Mouse (Mus musculus) ovary, postnatal 14 days (tissue): ENCODE measurements around the gene Hist1h2bj.
A peak's percentile ranks its signal among the peaks of the same experiment; 100 is the strongest.

ENCODE experiments used
- DNase-seq: peaks from one replicate; pipeline ENCODE4 v3.0.0; 2022; ENCODE audit warnings: low spot score

Gene Hist1h2bj

DNA sequence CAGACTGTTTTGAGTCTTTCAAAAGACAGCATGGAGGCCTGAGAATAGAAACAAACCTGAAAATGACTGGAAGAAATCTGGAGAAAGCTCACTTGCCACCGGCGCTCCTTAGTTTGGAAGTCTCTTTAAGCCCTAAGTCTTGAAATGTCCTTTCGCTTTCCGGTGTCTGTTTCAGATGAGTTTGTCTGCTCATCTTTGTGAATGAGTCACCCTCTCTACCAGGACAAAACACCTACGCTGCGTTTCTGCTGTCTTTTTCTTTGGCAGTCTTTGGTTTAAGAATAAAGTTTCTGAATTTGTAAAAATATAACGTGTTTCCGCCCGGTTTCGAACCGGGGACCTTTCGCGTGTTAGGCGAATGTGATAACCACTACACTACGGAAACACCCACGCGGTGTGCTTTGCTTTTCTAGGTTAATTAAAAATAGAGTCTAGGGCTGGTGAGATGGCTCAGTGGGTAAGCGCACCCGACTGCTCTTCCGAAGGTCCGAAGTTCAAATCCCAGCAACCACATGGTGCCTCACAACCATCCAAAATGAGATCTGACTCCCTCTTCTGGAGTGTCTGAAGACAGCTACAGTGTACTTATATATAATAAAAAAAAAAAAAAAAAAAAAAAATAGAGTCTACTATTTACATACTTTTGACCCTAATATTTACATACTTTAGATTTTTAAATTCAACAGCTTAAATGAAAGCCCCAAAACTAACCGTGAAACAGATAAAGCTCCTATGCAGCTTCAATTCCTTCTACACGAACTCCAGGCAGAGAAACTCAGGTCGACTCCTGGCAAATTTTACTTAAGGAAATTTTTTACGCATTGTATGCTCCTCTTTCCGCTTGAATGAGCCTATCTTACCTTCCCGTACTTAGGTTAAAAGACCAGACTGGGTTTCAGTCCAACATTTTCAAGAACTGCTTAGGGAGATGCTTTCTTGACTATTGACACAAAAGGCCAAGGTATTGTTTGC is 27.2 kb upstream of the Hist1h2bj start:
- DNase-seq: no peak

DNA sequence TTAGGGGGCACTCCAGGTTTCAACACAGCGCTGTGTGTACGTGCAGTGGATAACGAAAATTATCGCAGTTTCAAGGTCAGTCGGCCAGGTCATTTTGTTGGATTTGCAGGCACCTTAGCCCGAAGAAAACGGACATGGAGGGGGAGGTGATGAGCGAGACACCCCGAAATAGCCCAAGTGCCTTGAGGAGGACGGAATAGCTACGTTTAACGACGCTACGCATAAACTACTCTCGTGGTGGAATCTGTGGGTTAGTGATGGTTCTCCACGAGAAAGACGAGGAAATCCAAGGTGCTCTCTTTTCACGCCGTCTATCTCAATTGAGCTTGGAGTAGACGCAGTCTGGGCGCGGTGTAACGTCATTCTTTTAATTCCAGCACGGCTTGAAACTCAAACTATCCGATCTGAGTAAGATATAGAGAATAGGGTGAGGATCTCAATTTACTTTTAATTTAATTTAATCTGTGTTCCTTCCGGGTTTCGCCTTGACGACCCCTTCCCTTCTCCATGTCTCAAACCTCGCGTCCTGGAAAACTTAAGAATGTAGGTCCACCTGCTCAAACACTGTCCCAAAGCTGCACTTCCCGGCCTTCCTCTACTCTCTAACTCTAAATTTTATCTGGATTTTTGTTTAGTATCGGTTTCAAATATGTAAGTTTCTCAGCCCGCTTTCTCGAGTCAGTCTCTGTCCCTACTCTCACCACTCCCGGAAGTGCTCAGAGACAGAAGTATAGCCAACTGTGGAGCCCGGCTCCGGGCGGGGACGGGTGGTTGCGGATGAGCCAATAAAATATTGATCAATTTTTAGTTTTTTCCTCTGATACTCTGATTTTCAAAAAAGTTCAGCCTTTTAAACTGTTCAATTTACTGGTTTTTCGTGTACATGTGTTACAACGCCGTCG is 22.8 kb upstream of the Hist1h2bj start:
- DNase-seq: no peak

GRCm38 (mm10) chr13:22020901-22021339 is 22.1 kb upstream of the Hist1h2bj start:
- DNase-seq: peak; percentile 57

GRCm38 (mm10) chr13:22021581-22021980 is 21.4 kb upstream of the Hist1h2bj start:
- no peak for DNase-seq

DNA sequence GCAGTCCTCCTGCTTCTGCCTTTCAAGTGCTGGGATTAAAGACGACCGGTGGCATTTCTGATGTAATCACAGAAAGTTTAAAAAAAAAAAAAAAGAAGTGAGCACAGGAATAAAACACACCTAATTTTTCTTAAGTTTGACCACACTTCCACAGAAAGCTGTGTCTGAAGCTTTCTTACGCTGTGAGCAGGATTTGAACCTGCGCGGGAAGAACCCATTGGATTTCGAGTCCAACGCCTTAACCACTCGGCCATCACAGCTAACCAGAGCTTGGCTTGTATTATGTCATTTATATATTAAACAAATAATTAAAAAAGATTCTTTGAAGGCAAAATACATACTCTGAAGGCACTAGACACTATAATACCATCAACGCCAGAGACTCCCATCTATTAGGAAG is 20.8 kb upstream of the Hist1h2bj start:
- DNase-seq: peak; percentile 62

DNA sequence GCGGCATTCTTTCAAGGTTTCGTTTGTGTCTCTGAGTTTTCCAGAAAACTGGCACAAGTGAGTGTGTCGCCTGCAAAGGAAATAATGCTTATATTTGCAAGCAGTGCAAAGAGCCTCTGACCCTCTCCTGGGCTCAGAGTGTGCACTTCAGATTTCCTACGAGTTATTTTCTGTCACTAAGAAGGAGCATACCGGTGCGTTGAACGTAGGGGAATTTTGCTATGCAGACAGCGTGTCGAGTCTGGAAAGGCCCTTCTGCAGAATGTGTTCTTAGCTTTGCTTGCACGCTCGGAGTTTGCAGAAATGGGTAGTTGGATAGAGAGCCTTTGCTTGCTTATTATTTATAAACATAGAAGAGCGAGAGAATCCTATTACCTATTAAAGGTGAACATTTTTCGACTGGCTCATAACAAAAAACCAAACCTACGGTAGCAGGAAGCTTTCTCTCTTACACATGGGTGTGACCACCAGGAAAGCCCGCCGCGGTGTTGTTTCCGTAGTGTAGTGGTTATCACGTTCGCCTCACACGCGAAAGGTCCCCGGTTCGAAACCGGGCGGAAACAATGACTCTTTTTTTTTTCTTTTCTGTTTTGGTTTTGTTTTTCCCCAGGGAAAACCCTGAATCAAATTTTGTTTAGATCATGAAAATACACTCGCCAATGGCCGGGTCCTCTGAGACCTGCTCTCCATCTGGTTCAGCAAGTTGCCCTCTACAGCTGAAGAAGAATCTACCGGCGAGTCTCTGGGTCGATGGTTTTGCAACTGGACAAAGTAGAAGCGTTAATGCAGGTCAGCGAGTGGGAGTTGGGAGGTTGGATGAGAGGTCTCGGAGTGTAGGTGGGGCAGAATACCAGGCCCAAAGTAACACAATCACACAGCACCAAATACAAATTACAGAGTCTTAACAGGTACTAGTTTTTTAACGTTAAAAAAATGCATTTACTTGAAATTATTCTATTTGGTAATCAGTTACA is 16.7 kb upstream of the Hist1h2bj start:
- peak; percentile 87 for DNase-seq

DNA sequence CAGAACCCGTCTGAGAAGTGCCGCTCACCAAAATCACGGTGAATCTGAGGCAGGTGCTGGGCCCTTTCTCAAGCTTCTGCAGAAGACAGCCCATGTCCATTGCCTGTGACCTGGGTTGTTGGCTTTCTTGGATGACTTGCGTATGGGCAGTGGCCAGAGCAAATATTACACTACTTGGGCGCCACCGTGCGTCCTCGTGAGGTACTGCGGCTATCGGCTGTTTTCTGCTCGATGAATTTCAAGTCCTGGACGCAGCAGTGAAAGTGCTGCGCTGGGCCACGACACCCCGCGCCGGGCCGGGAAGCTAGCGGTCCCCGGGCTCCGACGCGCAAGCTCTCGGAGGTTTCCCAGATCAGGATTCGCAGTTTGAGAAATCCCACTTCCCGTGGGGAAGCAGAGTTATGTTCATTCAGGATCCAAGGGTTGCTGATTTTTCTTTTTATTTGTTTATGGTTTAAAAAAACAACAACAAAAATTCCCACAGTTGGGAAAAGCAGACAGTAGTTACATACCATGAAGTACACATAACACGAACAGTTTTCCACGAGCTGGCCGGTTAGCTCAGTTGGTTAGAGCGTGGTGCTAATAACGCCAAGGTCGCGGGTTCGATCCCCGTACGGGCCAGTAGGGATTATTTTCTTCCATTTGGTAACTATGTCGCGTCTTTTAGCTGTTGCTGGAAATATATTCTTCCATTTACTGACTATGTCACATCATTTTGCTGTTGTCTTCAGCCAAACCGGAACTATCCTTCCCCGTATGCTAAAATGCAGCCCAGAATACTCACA is 14.1 kb upstream of the Hist1h2bj start:
- DNase-seq: peak; percentile 97

- DNase-seq: no peak
Observed at GRCm38 (mm10) chr13:22029928-22030327, 13.1 kb upstream of the Hist1h2bj start.

DNA sequence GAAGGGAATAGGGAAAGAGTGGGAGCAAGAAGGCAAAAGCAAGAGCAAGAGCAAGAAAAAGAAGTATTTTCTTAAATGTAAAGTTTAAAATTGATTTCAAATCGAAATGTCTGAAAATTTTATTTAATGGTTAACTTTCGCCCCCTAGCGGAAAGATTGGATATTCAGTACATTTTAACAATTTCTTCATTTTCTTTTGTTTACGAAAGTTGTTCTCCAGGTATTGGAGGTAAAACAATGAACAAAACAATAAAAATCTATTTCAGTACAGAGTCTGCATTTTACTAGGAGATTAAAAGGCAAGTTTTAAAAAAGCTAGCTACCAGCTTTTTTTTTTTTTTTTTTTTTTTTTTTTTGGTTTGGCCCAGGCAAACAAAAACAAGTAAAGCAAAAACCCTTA is 12.5 kb upstream of the Hist1h2bj start:
- DNase-seq: no peak

GRCm38 (mm10) chr13:22033741-22034442 is 9.1 kb upstream of the Hist1h2bj start:
- DNase-seq: no peak

DNA sequence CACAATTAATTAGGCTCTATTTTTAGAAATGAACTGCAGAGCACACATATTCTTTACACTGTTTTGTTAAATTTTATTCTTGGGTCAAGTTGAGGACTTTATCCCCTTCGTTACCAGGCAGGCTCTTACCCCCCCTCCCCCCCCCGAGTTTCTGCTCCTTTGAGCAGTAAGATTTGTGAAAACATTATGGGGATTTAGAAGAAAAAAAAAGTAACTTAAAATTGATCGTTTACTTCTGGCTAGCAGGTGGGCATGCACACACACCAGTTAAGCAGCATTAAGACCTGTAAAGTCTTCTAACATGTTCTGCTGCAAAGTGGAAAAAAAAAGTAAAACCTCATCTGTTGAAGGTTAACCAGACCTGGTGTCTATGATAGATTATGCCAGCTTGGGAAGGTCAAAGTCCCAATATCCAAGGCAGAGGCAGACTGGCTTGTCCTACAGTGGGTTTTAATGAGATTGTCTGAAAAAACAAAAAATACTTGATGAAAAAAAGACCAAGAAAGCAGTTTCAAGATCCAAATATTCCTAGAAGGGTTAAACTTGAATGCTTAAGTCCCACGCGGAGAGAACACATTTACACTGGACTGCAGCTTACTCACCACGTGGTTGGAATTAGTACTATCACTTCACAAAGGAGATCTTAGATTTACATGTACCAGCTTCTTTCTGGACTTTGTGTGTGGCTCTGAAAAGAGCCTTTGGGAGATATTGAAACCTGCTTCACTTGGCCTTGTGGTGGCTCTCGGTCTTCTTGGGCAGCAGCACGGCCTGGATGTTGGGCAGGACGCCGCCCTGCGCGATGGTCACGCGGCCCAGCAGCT is 8.4 kb upstream of the Hist1h2bj start:
- DNase-seq: no peak

GRCm38 (mm10) chr13:22035267-22036148 is 7.5 kb upstream of the Hist1h2bj start, which contains the start of the genes Hist1h2ah and Hist1h2bk:
Hist1h2ah (minus strand) TSS chr13:22035568.
Hist1h2bk (plus strand) TSS chr13:22035870.
- peak; percentile 73 for DNase-seq

- no peak for DNase-seq
Observed at GRCm38 (mm10) chr13:22036149-22036956, 6.7 kb upstream of the Hist1h2bj start.

DNA sequence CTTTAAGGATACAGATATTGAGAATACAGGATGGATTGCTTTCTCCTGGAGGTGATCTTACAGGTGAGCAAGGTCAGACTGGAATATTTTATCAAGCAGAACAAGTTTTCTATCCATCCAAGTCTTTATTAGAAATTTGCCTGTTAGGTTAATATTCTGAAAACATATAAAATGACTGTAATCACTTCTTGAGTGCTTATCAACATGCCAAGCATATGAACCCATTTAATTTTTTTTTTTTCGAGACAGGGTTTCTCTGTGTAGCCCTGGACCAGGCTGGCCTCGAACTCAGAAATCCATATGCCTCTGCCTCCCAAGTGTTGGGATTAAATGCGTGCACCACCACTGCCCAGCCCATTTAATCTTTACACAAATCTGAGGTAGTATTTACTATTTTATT is 6.0 kb upstream of the Hist1h2bj start:
- DNase-seq: no peak

- DNase-seq: no peak
Observed at GRCm38 (mm10) chr13:22037415-22037814, 5.6 kb upstream of the Hist1h2bj start.

DNA sequence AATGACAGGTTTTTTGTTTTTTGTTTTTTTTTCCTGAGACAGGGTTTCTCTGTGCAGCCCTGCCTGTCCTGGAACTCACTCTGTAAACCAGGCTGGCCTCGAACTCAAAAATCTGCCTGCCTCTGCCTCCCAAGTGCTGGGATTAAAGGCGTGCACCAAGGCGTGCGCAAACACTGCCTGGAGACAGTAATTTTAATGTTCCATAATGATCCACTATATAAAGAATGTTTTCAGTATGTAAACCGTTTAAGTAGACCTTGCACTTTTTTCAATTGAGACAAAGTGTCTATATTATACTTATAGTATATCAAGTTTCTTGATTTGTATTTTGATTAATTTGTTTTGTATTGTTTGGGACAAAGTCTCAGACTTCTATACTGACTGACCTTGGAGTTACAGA is 3.6 kb upstream of the Hist1h2bj start:
- no peak for DNase-seq

- DNase-seq: no peak
Observed at GRCm38 (mm10) chr13:22039951-22040463, 3.0 kb upstream of the Hist1h2bj start.
